Mouse (Mus musculus) G1E (cell line): ENCODE data around the gene Clpb.

Experiments
- CTCF ChIP-seq: IDR thresholded peaks from 2 replicates; pipeline ENCODE4 v1.5.1; 2012; ENCODE audit warnings: low read depth, low read length, inconsistent platforms, mixed read lengths
- GATA1 ChIP-seq: IDR thresholded peaks from 2 replicates; pipeline ENCODE4 v1.6.1; 2012; ENCODE audit warnings: borderline replicate concordance, low read length, inconsistent platforms, mixed read lengths
- TAL1 ChIP-seq: conservative IDR thresholded peaks from 2 replicates; pipeline ENCODE4 v1.6.1; 2012; ENCODE audit warnings: low read depth, low read length, inconsistent platforms, mixed read lengths

DNA sequence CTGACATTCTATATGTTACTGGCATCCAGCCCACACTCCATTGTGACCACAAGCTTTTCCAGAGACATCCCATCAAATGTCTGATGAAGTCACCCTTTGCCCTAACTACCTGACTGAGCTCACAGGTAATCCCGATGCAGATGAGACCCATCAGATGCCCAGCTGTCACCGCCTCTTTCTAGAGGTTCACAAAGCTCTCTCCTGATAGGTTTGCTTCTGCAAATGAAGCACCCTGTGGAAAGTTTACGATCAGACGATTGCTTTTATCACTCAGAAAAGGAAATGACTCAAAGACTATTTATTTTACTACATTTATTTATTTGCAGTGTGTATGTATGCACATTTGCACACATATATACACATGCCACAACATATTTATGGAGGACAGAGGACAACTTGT, 80.1 kb downstream of the Clpb start:
- TF ChIP-seq CTCF = no peak
- no peak for TF ChIP-seq GATA1
- TF ChIP-seq TAL1 = no peak
